Mouse (Mus musculus) neural tube, embryonic 11.5 days (tissue): Measurements from ENCODE around the gene Cux2. TPM values are rescaled to one million over a fixed set of nuclear protein-coding genes. Genes with fewer than 3 reads are reported as not detected.

Experiments used
- ATAC-seq: fragments of 200-750 bp; cut with Nextera tagmentation; 2 replicates; pipeline ENCODE4 v1.8.0; 2017; ENCODE audit warnings: moderate number of reproducible peaks, mild to moderate bottlenecking, moderate TSS enrichment, moderate library complexity; ENCODE audit not compliant: insufficient read depth, low FRiP score, low TSS enrichment
- DNase-seq: peaks from one replicate; pipeline ENCODE4 v3.0.0-alpha.2; 2015; ENCODE audit warnings: low spot score
- H3K27ac ChIP-seq: fragments of 300-500 bp; sonication (generic); 2 replicates; pipeline ENCODE4 v1.5.1; 2014; ENCODE audit warnings: low read depth, mild to moderate bottlenecking, low read length
- H3K27me3 ChIP-seq: fragments of 300-500 bp; sonication (generic); 2 replicates; pipeline ENCODE4 v1.6.1; 2014; ENCODE audit warnings: mild to moderate bottlenecking, low read length, mixed read lengths; ENCODE audit not compliant: control insufficient read depth, insufficient read depth
- H3K36me3 ChIP-seq: fragments of 300-500 bp; sonication (generic); 2 replicates; pipeline ENCODE4 v1.6.1; 2014; ENCODE audit warnings: mild to moderate bottlenecking, low read length, moderate library complexity, mixed read lengths; ENCODE audit not compliant: control insufficient read depth, insufficient read depth
- H3K4me1 ChIP-seq: fragments of 300-500 bp; sonication (generic); 2 replicates; pipeline ENCODE4 v1.6.1; 2014; ENCODE audit warnings: low read length, mixed read lengths; ENCODE audit not compliant: control insufficient read depth, insufficient read depth
- H3K4me2 ChIP-seq: fragments of 300-500 bp; sonication (generic); 2 replicates; pipeline ENCODE4 v1.6.1; 2014; ENCODE audit warnings: low read depth, mild to moderate bottlenecking, moderate library complexity
- H3K4me3 ChIP-seq: fragments of 300-500 bp; sonication (generic); 2 replicates; pipeline ENCODE4 v1.5.1; 2014; ENCODE audit warnings: low read depth, low read length
- H3K9ac ChIP-seq: fragments of 300-500 bp; sonication (generic); 2 replicates; pipeline ENCODE4 v1.6.1; 2014; ENCODE audit warnings: mild to moderate bottlenecking, low read length
- H3K9me3 ChIP-seq: fragments of 300-500 bp; sonication (generic); 2 replicates; pipeline ENCODE4 v1.6.1; 2016; ENCODE audit warnings: low read length; ENCODE audit not compliant: control insufficient read depth
- whole genome bisulfite sequencing: fragments of 180-500 bp; shearing (Covaris S2); extraction: QIAGEN DNeasy Blood & Tissue Kit; methylation state at CpG from one replicate; pipeline ENCODE4 v1.1.7; 2014; 5-methylcytosine and 5-hydroxymethylcytosine counted together
- polyA plus RNA-seq: library from polyadenylated mRNA; unstranded; fragments of >200 nt; fragmentation: Nextera tagmentation; extraction: Ambion mirVana; gene quantifications from 2 replicates; pipeline ENCODE4 v1.2.1, GENCODE M21; 2014

The Cux2 gene
- polyA plus RNA-seq, 1 experiment from 2014 or later, result 12.7 TPM

- no peak for DNase-seq
- Histone ChIP-seq H3K27me3 (peaks cover 7% of the 10 kb centered on the region), H3K4me3 (no peak overlapping the region), H3K4me1 (peaks cover 17% of the 10 kb centered on the region), H3K36me3 (no peaks in the 10 kb centered on the region), H3K9ac (peak overlapping the region; percentile 35; the same call in 1 of the 2 replicates), H3K9me3 (peaks cover 3% of the 10 kb centered on the region; the same call in 1 of the 2 replicates), H3K27ac (peak overlapping the region; percentile 67), H3K4me2 (no peak overlapping the region; the same call in 1 of the 2 replicates)
- WGBS, result 19% methylated on average over 15 of the region's 15 CpGs
- no peak for ATAC-seq
Measured at GRCm38 (mm10) chr5:122053587-122053986, 3.7 kb upstream of the Cux2 start.

- no peak for ATAC-seq
- Histone ChIP-seq H3K4me2 (peak overlapping the region; percentile 73), H3K9ac (no peak overlapping the region), H3K36me3 (no peaks in the 10 kb centered on the region), H3K9me3 (no peaks in the 10 kb centered on the region), H3K27ac (no peak overlapping the region), H3K4me3 (no peak overlapping the region), H3K27me3 (peaks cover 20% of the 10 kb centered on the region), H3K4me1 (peaks cover 28% of the 10 kb centered on the region)
- no peak for DNase-seq
- WGBS, result 4% methylated on average over 8 of the region's 8 CpGs
Measured at GRCm38 (mm10) chr5:122050832-122051105, 867 bp upstream of the Cux2 start.

- H3K27ac ChIP-seq, result peak overlapping the region; percentile 91
- 0% methylated on average over 7 of the region's 43 CpGs for WGBS
- peaks cover 20% of the 10 kb centered on the region for H3K27me3 ChIP-seq
- peak overlapping the region; percentile 73 for H3K4me2 ChIP-seq
- H3K4me1 ChIP-seq, result peaks cover 28% of the 10 kb centered on the region
- H3K9me3 ChIP-seq, result no peaks in the 10 kb centered on the region
- peak overlapping the region; percentile 90 for H3K9ac ChIP-seq
- ATAC-seq, result peak; percentile 29; the same call in 1 of the 2 replicates
- DNase-seq, result peak; percentile 73
- peak overlapping the region; percentile 79 for H3K4me3 ChIP-seq
- no peaks in the 10 kb centered on the region for H3K36me3 ChIP-seq
Measured at GRCm38 (mm10) chr5:122049664-122050016, 262 bp downstream of the Cux2 start.

- peaks cover 26% of the 10 kb centered on the region for H3K4me1 ChIP-seq
- no peaks in the 10 kb centered on the region for H3K9me3 ChIP-seq
- H3K4me3 ChIP-seq, result peak overlapping the region; percentile 79
- WGBS, result under 1% methylated on average over 52 of the region's 52 CpGs
- peak overlapping the region; percentile 73 for H3K4me2 ChIP-seq
- peak overlapping the region; percentile 91 for H3K27ac ChIP-seq
- peak; percentile 40 for DNase-seq
- H3K36me3 ChIP-seq, result no peaks in the 10 kb centered on the region
- ATAC-seq, result no peak; the same call in 1 of the 2 replicates
- H3K9ac ChIP-seq, result peak overlapping the region; percentile 90
- peaks cover 20% of the 10 kb centered on the region for H3K27me3 ChIP-seq
Measured at GRCm38 (mm10) chr5:122048686-122049663, 927 bp downstream of the Cux2 start.

- no peak for ATAC-seq
- H3K4me1 ChIP-seq, result peaks cover 19% of the 10 kb centered on the region
- peaks cover 20% of the 10 kb centered on the region for H3K27me3 ChIP-seq
- H3K4me3 ChIP-seq, result peak overlapping the region; percentile 79
- H3K4me2 ChIP-seq, result peak overlapping the region; percentile 73
- 2% methylated on average over 20 of the region's 20 CpGs for WGBS
- peak overlapping the region; percentile 91 for H3K27ac ChIP-seq
- peak overlapping the region; percentile 61 for H3K9ac ChIP-seq
- peak; percentile 28 for DNase-seq
- H3K36me3 ChIP-seq, result no peaks in the 10 kb centered on the region
- H3K9me3 ChIP-seq, result no peaks in the 10 kb centered on the region
Measured at GRCm38 (mm10) chr5:122048252-122048651, 1.6 kb downstream of the Cux2 start.

DNA sequence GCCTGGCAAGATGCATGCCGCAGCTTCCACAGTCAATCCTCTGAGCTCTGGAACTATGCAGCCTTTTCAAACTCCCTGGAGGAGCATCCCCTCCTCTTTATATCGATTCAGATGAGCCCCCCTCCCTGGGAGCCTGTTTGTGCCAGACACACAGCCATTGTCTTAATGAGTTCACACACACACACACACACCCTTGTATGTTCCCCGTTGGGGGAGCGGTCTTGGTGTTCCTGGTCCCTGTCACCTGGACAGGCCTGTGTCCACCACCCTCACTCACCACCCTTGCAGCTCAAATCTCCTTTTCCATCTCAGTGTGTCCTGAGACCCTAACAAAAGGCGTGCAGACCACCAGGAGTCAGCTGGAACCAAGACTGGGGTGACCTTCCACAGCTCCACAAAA lies 2.1 kb downstream of the Cux2 start:
- no peaks in the 10 kb centered on the region for H3K9me3 ChIP-seq
- peak overlapping the region; percentile 73 for H3K4me2 ChIP-seq
- no peak for DNase-seq
- peaks cover 20% of the 10 kb centered on the region for H3K27me3 ChIP-seq
- ATAC-seq, result no peak
- H3K4me3 ChIP-seq, result peak overlapping the region; percentile 79
- peaks cover 18% of the 10 kb centered on the region for H3K4me1 ChIP-seq
- peak overlapping the region; percentile 91 for H3K27ac ChIP-seq
- peak overlapping the region; percentile 61 for H3K9ac ChIP-seq
- WGBS, result 51% methylated on average over 5 of the region's 5 CpGs
- H3K36me3 ChIP-seq, result no peaks in the 10 kb centered on the region

- DNase-seq, result no peak
- Histone ChIP-seq H3K9ac (no peak overlapping the region), H3K36me3 (no peaks in the 10 kb centered on the region), H3K4me1 (peaks cover 10% of the 10 kb centered on the region), H3K27me3 (peaks cover 13% of the 10 kb centered on the region), H3K4me2 (no peak overlapping the region), H3K27ac (no peak overlapping the region), H3K4me3 (no peak overlapping the region), H3K9me3 (no peaks in the 10 kb centered on the region)
- WGBS, result 90% methylated on average over 11 of the region's 11 CpGs
- no peak for ATAC-seq
Measured at GRCm38 (mm10) chr5:122043567-122043966, 6.3 kb downstream of the Cux2 start.

- ATAC-seq (no peak), DNase-seq (no peak)
- H3K9ac ChIP-seq, result no peak overlapping the region
- H3K4me3 ChIP-seq, result no peak overlapping the region
- no peak overlapping the region for H3K27ac ChIP-seq
- H3K9me3 ChIP-seq, result no peaks in the 10 kb centered on the region
- H3K27me3 ChIP-seq, result no peaks in the 10 kb centered on the region
- H3K4me1 ChIP-seq, result no peaks in the 10 kb centered on the region
- no peak overlapping the region for H3K4me2 ChIP-seq
- WGBS, result 80% methylated on average over 5 of the region's 5 CpGs
- peaks cover 5% of the 10 kb centered on the region for H3K36me3 ChIP-seq
Measured at GRCm38 (mm10) chr5:122035278-122035677, 14.6 kb downstream of the Cux2 start.

DNA sequence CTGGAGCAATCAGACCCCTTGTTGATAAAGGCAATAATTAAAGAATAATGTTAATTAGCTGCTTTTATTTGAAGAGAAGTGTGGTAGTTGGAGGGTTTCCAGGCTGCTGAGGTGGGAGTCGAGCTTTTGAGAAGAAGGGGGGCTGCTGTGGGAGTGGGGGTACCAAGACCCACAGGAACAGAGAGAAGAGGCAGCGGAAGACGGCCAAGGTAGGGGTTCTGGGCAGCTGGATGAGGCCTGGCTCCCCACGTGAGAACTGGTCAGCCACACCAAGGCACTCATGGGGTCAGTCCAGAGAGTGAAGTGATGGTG lies 16.8 kb downstream of the Cux2 start:
- DNase-seq, result no peak
- Histone ChIP-seq H3K27me3 (no peaks in the 10 kb centered on the region), H3K4me3 (no peak overlapping the region), H3K4me1 (no peaks in the 10 kb centered on the region), H3K9me3 (no peaks in the 10 kb centered on the region), H3K9ac (no peak overlapping the region), H3K4me2 (no peak overlapping the region), H3K36me3 (peaks cover 5% of the 10 kb centered on the region), H3K27ac (no peak overlapping the region)
- no peak for ATAC-seq
- WGBS, result 59% methylated on average over 4 of the region's 4 CpGs
